Mouse (Mus musculus) megakaryocyte, adult 5-6 weeks (primary cell): ENCODE data around the gene Dglucy. TPM values are rescaled to one million over a fixed set of nuclear protein-coding genes. Genes with fewer than 3 reads are reported as not detected.
A peak's percentile ranks its signal among the peaks of the same experiment; 100 is the strongest.

Experiments
- ATAC-seq: 2 replicates; pipeline ENCODE4 v1.8.0; 2016; ENCODE audit warnings: mild to moderate bottlenecking, inconsistent platforms; ENCODE audit not compliant: poor library complexity, severe bottlenecking
- total RNA-seq, 2 experiments: library from RNA; stranded (forward) in 1 of 2; stranded (reverse) in 1 of 2; fragments of 153-499, 151-499 nt in 1 of 2; fragments of 221-1000, 200-1000 nt in 1 of 2; gene quantifications; 2 replicates each; pipeline versions ENCODE4 v1.2.3 to v1.2.4; 2015 to 2017

Gene Dglucy
- total RNA-seq, 2 experiments from 2014 or later: 25.9 to 33.3 TPM

GRCm38 (mm10) chr12:100875553-100875952 is 96.7 kb downstream of the Dglucy start:
- ATAC-seq: no peak

GRCm38 (mm10) chr12:100875960-100876359 is 97.1 kb downstream of the Dglucy start:
- ATAC-seq: no peak

- ATAC-seq: 0 out of 2 replicates have a peak, but pooled peaks have one; percentile 6
These were observed 99.1 kb downstream of the Dglucy start for GRCm38 (mm10) chr12:100877936-100878335.

- peak; percentile 86 for ATAC-seq
These were observed 99.7 kb downstream of the Dglucy start for GRCm38 (mm10) chr12:100878556-100878955.

GRCm38 (mm10) chr12:100883168-100883567 is 104.3 kb downstream of the Dglucy start:
- ATAC-seq: peak; percentile 59

- peak; percentile 55 for ATAC-seq
These were observed 106.7 kb downstream of the Dglucy start for GRCm38 (mm10) chr12:100885585-100885984.

- ATAC-seq: no peak
These were observed 108.0 kb downstream of the Dglucy start for GRCm38 (mm10) chr12:100886877-100887276.

- ATAC-seq: peak; percentile 55
These were observed 109.0 kb downstream of the Dglucy start for GRCm38 (mm10) chr12:100887801-100888258.

- peak; percentile 2; the same call in 1 of the 2 replicates for ATAC-seq
These were observed 111.7 kb downstream of the Dglucy start for GRCm38 (mm10) chr12:100890548-100890947.

- peak; percentile 40 for ATAC-seq
These were observed 116.6 kb downstream of the Dglucy start for GRCm38 (mm10) chr12:100895504-100895903.

- no peak for ATAC-seq
These were observed 117.8 kb downstream of the Dglucy start for GRCm38 (mm10) chr12:100896661-100897060.

GRCm38 (mm10) chr12:100897736-100898650 is 119.1 kb downstream of the Dglucy start:
- peak; percentile 22; the same call in 1 of the 2 replicates for ATAC-seq

- peak; percentile 64 for ATAC-seq
These were observed 120.3 kb downstream of the Dglucy start for GRCm38 (mm10) chr12:100899111-100899640.

- ATAC-seq: no peak
These were observed 122.0 kb downstream of the Dglucy start for GRCm38 (mm10) chr12:100900901-100901300.

GRCm38 (mm10) chr12:100901386-100901785 is 122.5 kb downstream of the Dglucy start:
- no peak for ATAC-seq

GRCm38 (mm10) chr12:100903761-100904160 is 124.9 kb downstream of the Dglucy start:
- ATAC-seq: peak; percentile 46

GRCm38 (mm10) chr12:100906861-100907260 is 128.0 kb downstream of the Dglucy start:
- ATAC-seq: no peak

GRCm38 (mm10) chr12:100907598-100908297 is 128.9 kb downstream of the Dglucy start, which contains the start of gene Gpr68:
TSS of gene Gpr68 (minus strand) at chr12:100908198.
- ATAC-seq: peak; percentile 51

GRCm38 (mm10) chr12:100908298-100909034 is 129.6 kb downstream of the Dglucy start:
- peak; percentile 27; the same call in 1 of the 2 replicates for ATAC-seq

- ATAC-seq: no peak
These were observed 130.9 kb downstream of the Dglucy start for GRCm38 (mm10) chr12:100909765-100910164.
